Mouse (Mus musculus) thymus, adult 18-20 months (tissue): ENCODE data around the gene Steap1.

Experiments used
- DNase-seq, 2 experiments: peaks; one replicate each; pipeline ENCODE4 v3.0.0; 2022; ENCODE audit warnings: mixed read lengths in 2 of 2

The Steap1 gene

DNA sequence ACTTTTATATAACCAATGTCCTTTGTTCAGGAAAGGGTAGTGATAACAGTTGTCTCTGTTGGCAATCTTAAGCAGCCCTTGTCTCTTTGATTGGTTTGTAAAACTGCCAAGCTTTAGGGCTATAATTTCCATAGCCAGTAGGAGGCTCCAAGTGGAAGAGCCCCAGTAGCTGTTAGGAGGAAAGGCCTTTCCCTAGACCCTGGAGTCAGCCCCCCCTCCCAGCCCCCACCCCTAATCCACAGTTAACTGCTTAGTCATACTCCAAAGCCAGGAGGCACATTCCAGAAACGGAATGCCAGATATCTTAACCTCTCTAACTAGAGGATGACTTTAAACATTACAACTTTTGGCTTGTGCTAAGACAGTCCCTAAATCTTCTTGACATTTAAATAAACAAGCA is 62.2 kb downstream of the Steap1 start:
- no peak for DNase-seq
